Mouse (Mus musculus) B cell, adult 2 months (primary cell): ENCODE measurements around the gene A4galt.
A peak's percentile ranks its signal among the peaks of the same experiment; 100 is the strongest.
"Not testable (repeated sequence)": the region's sequence is repeated elsewhere in the genome, so short reads cannot be mapped to it uniquely, and the experiment has no call there.

Experiments
- DNase-seq, 2 experiments: peaks; one replicate each; pipeline ENCODE4 v3.0.0; 2022

The A4galt gene

GRCm38 (mm10) chr15:83251176-83252004 lies at the start of gene A4galt:
A4galt (minus strand) TSS chr15:83251774.
- no peak for DNase-seq

GRCm38 (mm10) chr15:83299916-83300582 lies 48.5 kb upstream of the A4galt start:
- no peak for DNase-seq

- DNase-seq: no peak
Observed at GRCm38 (mm10) chr15:83299450-83299849, 47.9 kb upstream of the A4galt start.

- no peak for DNase-seq
Observed at GRCm38 (mm10) chr15:83298810-83299209, 47.2 kb upstream of the A4galt start.

DNA sequence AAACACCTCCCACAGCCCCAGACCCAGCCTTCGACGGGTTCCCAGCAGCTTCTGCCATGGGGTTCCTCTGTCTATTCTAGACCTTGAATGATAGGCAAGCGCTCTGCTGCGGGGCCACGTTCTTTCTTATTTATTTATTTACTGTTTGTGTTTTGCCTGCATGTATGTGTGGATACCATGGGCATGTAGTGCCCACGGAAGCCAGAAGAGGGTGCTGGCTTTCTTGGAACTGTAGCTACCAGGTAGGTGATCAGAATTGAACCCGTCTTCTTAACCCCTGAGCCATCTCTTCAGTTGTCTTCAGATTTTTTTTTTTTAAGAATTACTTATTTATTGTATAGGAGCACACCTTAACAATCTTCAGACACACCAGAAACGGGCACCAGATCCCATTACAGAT lies 46.7 kb upstream of the A4galt start:
- no peak for DNase-seq

DNA sequence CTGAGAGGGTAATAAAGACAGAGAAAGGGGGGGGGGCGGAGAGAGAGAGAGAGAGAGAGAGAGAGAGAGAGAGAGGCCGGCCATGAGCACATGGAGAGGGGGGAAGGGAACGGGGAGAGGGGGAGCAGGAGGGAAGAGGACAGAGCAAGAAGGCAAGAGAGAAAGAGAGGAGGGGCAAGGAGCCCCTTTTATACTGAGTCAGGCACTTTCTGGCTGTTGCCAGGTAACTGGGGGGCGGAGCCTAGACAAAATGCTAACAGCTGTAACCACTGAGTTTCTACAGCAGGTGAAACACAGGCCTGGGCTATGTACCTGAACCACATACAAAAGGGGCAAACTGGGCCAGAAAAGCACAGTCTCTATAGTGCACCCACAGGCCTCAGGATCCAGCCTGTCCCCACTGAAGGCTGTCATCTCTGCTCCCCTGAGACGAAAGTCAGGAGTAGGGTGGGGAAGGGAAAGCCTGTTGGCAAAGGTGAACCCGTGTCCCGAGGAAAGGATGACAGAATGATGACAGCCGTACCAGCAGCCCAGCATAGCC lies 45.3 kb upstream of the A4galt start:
- peak in 1 of 2 experiments; percentile 18 for DNase-seq

GRCm38 (mm10) chr15:83296050-83296449 lies 44.5 kb upstream of the A4galt start:
- peak; percentile 34 to 56 for DNase-seq

- no peak for DNase-seq
Observed at GRCm38 (mm10) chr15:83294954-83295353, 43.4 kb upstream of the A4galt start.

GRCm38 (mm10) chr15:83293706-83294645 lies 42.4 kb upstream of the A4galt start:
- no peak for DNase-seq

DNA sequence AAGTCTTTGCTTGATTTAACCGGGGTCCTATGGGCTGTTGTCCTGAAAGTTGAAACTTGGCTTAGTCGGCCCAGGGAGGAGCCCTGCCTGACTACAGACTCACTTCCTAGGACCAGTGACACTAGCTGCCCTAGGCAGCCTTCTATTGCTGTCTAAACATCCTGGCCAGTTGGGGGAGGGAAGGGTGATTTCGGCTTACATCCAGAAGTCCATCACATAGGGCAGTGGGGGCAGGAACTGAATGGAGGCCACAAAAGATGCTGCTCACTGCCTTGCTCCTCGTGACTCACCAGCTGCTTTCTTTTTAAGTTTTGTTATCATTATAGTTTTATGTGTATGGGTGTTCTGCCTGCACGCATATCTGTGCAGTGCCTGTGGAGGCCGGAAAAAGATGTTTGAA lies 41.6 kb upstream of the A4galt start:
- no peak for DNase-seq

DNA sequence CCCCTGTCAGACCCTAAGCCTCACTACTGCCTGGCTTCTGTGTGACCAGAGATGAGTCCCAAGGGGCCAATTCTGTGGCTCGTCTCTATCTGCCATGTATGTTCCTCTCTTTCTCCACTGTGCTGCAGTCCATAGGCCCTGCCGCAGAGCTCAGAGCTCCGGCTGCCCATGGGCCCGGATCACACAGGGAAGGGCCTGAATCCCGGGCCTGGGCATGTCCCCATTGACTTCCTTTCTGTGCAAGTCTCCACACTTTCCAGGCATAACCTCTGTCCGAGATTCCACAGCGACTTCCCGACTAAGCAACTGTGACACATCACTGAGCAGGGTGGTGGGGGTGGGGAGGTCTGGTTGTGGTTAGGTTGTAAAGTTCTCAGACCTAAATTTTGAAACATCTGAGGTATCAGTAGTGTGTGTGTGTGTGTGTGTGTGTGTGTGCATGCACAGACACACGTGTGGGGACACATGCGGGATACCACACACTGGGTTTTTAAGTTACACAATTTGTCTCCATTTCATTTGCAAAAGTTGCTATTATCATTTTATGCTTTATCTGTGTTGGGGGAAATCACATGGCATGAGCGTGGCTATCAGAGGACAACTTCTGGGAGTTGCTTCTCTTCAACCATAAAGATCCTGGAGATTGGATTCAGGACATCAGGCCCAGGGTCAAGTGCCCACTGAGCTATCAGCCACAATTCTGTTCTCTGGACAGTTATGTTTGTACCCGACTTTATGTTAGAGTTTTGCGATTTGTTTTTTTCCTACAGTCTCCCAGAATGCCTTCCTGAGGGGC lies 40.9 kb upstream of the A4galt start:
- no peak for DNase-seq

- DNase-seq: no peak
Observed at GRCm38 (mm10) chr15:83290899-83291298, 39.3 kb upstream of the A4galt start.

DNA sequence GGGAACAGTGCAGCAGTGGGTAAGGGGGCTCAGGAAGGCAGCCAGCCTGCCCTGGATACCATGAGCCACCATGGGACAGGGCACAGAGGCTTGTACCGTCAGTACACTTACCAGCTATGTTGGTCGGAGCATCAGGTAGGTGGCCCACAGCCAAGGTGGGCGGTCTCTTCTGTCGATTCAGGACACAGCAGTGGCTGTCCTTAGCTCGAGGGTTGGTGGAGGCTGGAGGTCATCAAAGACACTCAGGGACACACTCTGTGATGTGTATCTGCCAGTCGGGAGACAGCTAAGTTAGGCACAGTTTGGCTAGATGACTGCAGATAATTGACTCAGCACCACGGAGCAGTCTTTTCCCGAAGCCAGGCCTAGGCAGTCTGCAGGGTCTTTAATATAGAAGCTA lies 33.3 kb upstream of the A4galt start:
- no peak for DNase-seq

DNA sequence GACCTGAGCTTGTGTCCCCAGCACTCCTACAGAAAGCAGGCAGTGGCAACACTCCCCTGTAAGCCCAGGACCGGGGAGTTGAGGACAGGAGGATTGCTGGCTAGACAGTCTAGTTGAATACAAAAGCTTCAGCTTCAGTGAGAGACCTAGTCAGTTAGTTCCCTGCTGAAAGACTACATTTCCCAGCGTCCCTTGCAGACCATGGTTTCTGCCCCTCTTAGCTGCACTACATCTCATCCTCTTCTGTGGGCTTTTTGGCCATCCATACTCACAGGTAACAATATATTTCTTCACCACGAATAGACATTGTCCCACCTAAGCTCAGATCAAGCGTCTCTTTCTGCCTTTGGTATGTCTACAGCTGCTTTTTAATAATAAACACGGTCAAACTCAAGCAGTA lies 30.8 kb upstream of the A4galt start:
- no peak for DNase-seq

GRCm38 (mm10) chr15:83281303-83281702 lies 29.7 kb upstream of the A4galt start:
- no peak for DNase-seq

DNA sequence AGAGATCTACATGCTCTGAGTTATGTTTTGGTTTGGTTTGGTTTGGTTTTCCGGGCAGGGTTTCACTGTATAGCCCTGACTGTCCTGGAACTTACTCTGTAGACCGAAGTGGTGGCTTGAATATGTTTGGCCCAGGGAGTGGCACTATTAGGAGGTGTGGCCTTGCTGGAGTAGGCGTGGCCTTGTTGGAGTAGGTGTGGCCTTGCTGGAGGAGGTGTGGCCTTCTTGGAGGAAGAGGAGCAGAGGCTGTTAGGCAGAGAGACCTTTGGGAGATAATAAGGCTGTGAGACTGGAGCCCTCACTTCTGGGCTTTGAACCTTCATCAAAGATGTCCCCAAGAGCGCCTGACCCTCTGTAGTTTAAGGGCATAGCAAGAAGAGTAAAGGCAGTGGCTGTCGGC lies 27.0 kb upstream of the A4galt start:
- no peak for DNase-seq

- DNase-seq: no peak
Observed at GRCm38 (mm10) chr15:83277451-83277850, 25.9 kb upstream of the A4galt start.

GRCm38 (mm10) chr15:83274237-83274636 lies 22.7 kb upstream of the A4galt start:
- not testable (repeated sequence) for DNase-seq

GRCm38 (mm10) chr15:83273017-83273416 lies 21.4 kb upstream of the A4galt start:
- no peak for DNase-seq

DNA sequence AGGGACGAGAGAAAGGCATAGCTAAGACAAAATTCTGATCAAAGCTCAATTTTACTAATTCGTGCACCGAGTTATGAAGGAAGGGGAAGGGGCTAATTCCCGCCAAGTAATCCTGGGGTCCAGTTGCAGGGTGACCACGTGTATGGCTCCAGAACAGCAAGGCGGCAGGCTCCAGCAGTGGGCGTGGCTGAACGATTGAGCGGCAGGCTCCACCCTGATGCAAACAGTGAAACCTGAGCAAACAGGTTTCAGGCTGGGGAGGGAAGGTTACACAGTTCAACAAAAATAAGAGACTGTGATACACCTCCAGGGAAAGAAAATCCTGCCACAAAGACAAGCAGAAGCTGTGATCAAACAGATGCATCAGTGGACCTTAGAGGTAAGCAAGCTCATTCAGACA lies 19.6 kb upstream of the A4galt start:
- not testable (repeated sequence) for DNase-seq

DNA sequence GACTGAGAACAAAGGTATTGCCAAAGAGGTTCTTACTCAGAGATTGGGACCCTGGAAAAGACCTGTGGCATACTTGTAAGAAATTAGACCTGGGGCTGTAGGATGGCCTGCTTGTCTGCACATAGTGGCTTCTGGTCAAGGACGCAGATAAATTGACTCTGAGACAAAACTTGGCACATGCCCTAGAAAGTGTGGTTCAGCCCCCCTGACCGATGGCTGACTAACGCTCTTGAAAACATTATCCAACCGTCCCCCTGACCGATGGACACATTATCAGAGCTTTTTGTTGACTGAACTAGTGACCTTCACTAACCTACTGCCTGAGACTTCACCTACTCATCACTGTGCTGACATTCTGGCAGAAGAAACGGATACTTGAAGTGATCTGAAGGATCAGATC lies 18.4 kb upstream of the A4galt start:
- DNase-seq: not testable (repeated sequence)

DNA sequence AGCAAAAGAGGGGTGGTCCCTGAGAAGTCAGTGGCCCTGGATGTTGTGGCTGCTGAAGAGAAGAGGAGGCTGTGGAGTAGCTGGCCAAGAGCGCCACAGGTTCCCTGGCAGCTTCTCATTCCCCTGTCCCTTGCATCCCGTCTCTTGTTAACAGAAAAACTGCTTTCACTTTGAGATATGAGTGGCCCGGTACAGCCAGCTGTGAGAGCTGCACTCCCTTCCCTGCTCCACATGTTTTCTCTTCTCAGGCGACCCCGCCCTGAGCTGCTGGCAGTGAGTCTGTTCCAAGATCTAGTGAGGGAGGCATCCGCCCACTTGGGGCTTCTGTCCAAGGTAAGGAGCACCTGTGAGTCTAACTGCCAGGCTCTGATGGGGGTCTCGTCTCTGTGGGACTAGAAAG lies 16.9 kb upstream of the A4galt start:
- not testable (repeated sequence) for DNase-seq
